Mouse (Mus musculus): ENCODE measurements around the gene Tmem269. TPM values are rescaled to one million over a fixed set of nuclear protein-coding genes. Genes with fewer than 3 reads are reported as not detected.

The Tmem269 gene
- not detected for polyA plus RNA-seq (2015; fragmentation: Illumina TruSeq; extraction: RNeasy Lipid Tissue Mini Kit (QIAGEN cat#74804); ENCODE audit: insufficient read depth, low read depth, low replicate concordance)

GRCm38 (mm10) chr4:119218169-119218568, at the start of gene Tmem269:
Tmem269 (minus strand) TSS chr4:119218217.

GRCm38 (mm10) chr4:119255351-119255750, 37.3 kb upstream of the Tmem269 start, which contains the start of gene Cldn19:
Cldn19 (plus strand) TSS chr4:119255414.

GRCm38 (mm10) chr4:119232410-119233255, 14.6 kb upstream of the Tmem269 start, which contains the start of the genes AU022252 and P3h1:
AU022252 (minus strand) TSS chr4:119232712.
P3h1 (plus strand) TSS chr4:119232915.

GRCm38 (mm10) chr4:119194909-119195581, 23.0 kb downstream of the Tmem269 start, which contains the start of gene Svbp:
Svbp (plus strand) TSS chr4:119195306.

GRCm38 (mm10) chr4:119189864-119190263, 28.2 kb downstream of the Tmem269 start, which contains the start of gene Ermap:
Ermap (minus strand) TSS chr4:119190011.

GRCm38 (mm10) chr4:119173851-119174453, 44.1 kb downstream of the Tmem269 start, which contains the start of gene Zfp691:
Zfp691 (minus strand) TSS chr4:119174195.

Other genes starting within 250 kb of the Tmem269 start
- gene Slc2a1, start 109.5 kb downstream of the Tmem269 start, polyA plus RNA-seq (2015; fragmentation: Illumina TruSeq; extraction: RNeasy Lipid Tissue Mini Kit (QIAGEN cat#74804); ENCODE audit: insufficient read depth, low read depth, low replicate concordance) = 4.1 TPM
- gene Zfp691, start 44.0 kb downstream of the Tmem269 start, polyA plus RNA-seq (2015; fragmentation: Illumina TruSeq; extraction: RNeasy Lipid Tissue Mini Kit (QIAGEN cat#74804); ENCODE audit: insufficient read depth, low read depth, low replicate concordance) = 3.7 TPM
- gene Ermap, start 28.2 kb downstream of the Tmem269 start, polyA plus RNA-seq (2015; fragmentation: Illumina TruSeq; extraction: RNeasy Lipid Tissue Mini Kit (QIAGEN cat#74804); ENCODE audit: insufficient read depth, low read depth, low replicate concordance) = not detected
- 5.2 TPM for gene Svbp, start 22.9 kb downstream of the Tmem269 start, polyA plus RNA-seq (2015; fragmentation: Illumina TruSeq; extraction: RNeasy Lipid Tissue Mini Kit (QIAGEN cat#74804); ENCODE audit: insufficient read depth, low read depth, low replicate concordance)
- gene AU022252, start 14.5 kb upstream of the Tmem269 start, polyA plus RNA-seq (2015; fragmentation: Illumina TruSeq; extraction: RNeasy Lipid Tissue Mini Kit (QIAGEN cat#74804); ENCODE audit: insufficient read depth, low read depth, low replicate concordance) = 1.6 TPM
- 5.2 TPM for gene P3h1, start 14.7 kb upstream of the Tmem269 start, polyA plus RNA-seq (2015; fragmentation: Illumina TruSeq; extraction: RNeasy Lipid Tissue Mini Kit (QIAGEN cat#74804); ENCODE audit: insufficient read depth, low read depth, low replicate concordance)
- not detected for gene Cldn19, start 37.2 kb upstream of the Tmem269 start, polyA plus RNA-seq (2015; fragmentation: Illumina TruSeq; extraction: RNeasy Lipid Tissue Mini Kit (QIAGEN cat#74804); ENCODE audit: insufficient read depth, low read depth, low replicate concordance)
- gene Ybx1, start 76.4 kb upstream of the Tmem269 start, polyA plus RNA-seq (2015; fragmentation: Illumina TruSeq; extraction: RNeasy Lipid Tissue Mini Kit (QIAGEN cat#74804); ENCODE audit: insufficient read depth, low read depth, low replicate concordance) = 82.7 TPM
- gene Ppih, start 102.3 kb upstream of the Tmem269 start, polyA plus RNA-seq (2015; fragmentation: Illumina TruSeq; extraction: RNeasy Lipid Tissue Mini Kit (QIAGEN cat#74804); ENCODE audit: insufficient read depth, low read depth, low replicate concordance) = 6.9 TPM
- 1.5 TPM for gene Ccdc30, start 197.3 kb upstream of the Tmem269 start, polyA plus RNA-seq (2015; fragmentation: Illumina TruSeq; extraction: RNeasy Lipid Tissue Mini Kit (QIAGEN cat#74804); ENCODE audit: insufficient read depth, low read depth, low replicate concordance)
- 3.3 TPM for gene Ppcs, start 204.2 kb upstream of the Tmem269 start, polyA plus RNA-seq (2015; fragmentation: Illumina TruSeq; extraction: RNeasy Lipid Tissue Mini Kit (QIAGEN cat#74804); ENCODE audit: insufficient read depth, low read depth, low replicate concordance)
- gene Zmynd12, start 204.6 kb upstream of the Tmem269 start, polyA plus RNA-seq (2015; fragmentation: Illumina TruSeq; extraction: RNeasy Lipid Tissue Mini Kit (QIAGEN cat#74804); ENCODE audit: insufficient read depth, low read depth, low replicate concordance) = not detected